Mouse (Mus musculus) forebrain, embryonic 12.5 days (tissue): ENCODE data around the gene Spryd3. TPM values are rescaled to one million over a fixed set of nuclear protein-coding genes. Genes with fewer than 3 reads are reported as not detected.

Experiments
- ATAC-seq: fragments of 200-750 bp; cut with Nextera tagmentation; 2 replicates; pipeline ENCODE4 v1.8.0; 2017; ENCODE audit warnings: moderate TSS enrichment; ENCODE audit not compliant: low FRiP score
- H3K27ac ChIP-seq: fragments of 300-500 bp; sonication (generic); 2 replicates; pipeline ENCODE4 v1.5.1; 2016; ENCODE audit warnings: mild to moderate bottlenecking
- H3K27me3 ChIP-seq: fragments of 300-500 bp; sonication (generic); 2 replicates; pipeline ENCODE4 v1.6.1; 2016; ENCODE audit warnings: mild to moderate bottlenecking
- H3K36me3 ChIP-seq: fragments of 300-500 bp; sonication (generic); replicated peaks from 2 replicates; pipeline ENCODE4 v1.6.1; 2016; ENCODE audit warnings: mild to moderate bottlenecking
- H3K4me1 ChIP-seq: fragments of 300-500 bp; sonication (generic); 2 replicates; pipeline ENCODE4 v1.6.1; 2016
- H3K4me2 ChIP-seq: fragments of 300-500 bp; sonication (generic); 2 replicates; pipeline ENCODE4 v1.6.1; 2016; ENCODE audit warnings: mild to moderate bottlenecking, moderate library complexity
- H3K4me3 ChIP-seq: fragments of 300-500 bp; sonication (generic); replicated peaks from 2 replicates; pipeline ENCODE4 v1.5.1; 2016; ENCODE audit warnings: mild to moderate bottlenecking
- H3K9ac ChIP-seq: fragments of 300-500 bp; sonication (generic); 2 replicates; pipeline ENCODE4 v1.6.1; 2016; ENCODE audit warnings: mild to moderate bottlenecking
- H3K9me3 ChIP-seq: fragments of 300-500 bp; sonication (generic); 2 replicates; pipeline ENCODE4 v1.6.1; 2016
- WGBS: fragments of 180-500 bp; shearing (Covaris S2); methylation state at CpG from one replicate; pipeline ENCODE4 v1.1.7; 2016; 5-methylcytosine and 5-hydroxymethylcytosine counted together
- polyA plus RNA-seq: library from polyadenylated mRNA; unstranded; fragments of >200 nt; fragmentation: Nextera tagmentation; extraction: Ambion mirVana; gene quantifications from 2 replicates; pipeline ENCODE4 v1.2.1, GENCODE M21; 2016

Gene Spryd3
- polyA plus RNA-seq, 1 experiment from 2014 or later: 19.1 TPM

DNA sequence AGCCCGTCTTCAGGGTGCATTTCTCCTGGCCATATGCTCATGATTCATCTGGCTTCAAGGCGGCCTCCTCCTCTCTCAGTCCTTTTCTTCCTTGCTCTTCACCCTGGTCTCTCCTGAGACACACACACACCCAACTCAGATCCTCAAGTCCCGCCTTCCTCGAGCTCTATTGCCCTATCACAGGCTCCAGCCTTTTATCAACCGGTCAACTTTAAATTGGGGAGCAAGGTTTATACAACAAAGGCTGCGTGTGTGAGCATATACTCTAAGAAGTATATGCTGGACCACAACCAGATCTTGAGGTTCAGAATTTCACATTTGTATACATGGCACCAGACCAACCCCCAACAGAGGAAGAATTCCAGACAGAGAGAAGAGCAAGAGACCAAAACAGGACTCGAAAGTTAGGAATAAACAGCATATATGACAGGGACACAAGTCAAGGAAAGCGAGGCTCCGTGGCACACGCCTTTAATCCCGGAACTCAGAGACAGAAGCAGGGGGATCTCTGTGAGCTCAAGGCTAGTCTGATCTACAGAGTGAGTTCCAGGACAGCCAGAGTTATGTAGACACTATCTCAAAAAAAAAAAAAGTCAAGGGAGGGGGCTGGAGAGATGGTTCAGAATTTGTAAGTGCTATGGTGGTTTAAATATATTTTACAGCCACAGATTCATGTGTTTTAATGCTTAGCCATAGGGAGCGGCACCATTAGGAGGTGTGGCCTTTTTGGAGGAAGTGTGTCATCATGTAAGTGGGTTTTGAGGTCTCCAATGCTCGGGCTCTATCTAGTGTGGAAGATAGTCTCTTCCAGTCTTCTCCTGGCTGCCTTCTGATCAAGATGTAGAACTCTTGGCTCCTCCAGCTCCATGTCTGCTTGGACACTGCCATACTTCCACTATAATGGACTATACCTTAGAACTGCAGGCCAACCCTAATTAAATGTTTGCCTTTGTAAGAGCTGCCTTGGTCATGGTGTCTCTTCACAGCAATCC is 65.3 kb downstream of the Spryd3 start:
- H3K4me1 ChIP-seq: peaks cover 13% of the 10 kb centered on the region
- H3K4me2 ChIP-seq: no peak overlapping the region
- peaks cover 32% of the 10 kb centered on the region for H3K27me3 ChIP-seq
- no peak overlapping the region for H3K4me3 ChIP-seq
- WGBS: 74% methylated on average over 13 of the region's 13 CpGs
- no peaks in the 10 kb centered on the region for H3K36me3 ChIP-seq
- H3K9ac ChIP-seq: no peak overlapping the region
- H3K9me3 ChIP-seq: no peaks in the 10 kb centered on the region
- no peak overlapping the region for H3K27ac ChIP-seq
- no peak for ATAC-seq

Other genes starting within 250 kb of the Spryd3 start
- not detected in 2 replicates for gene Krt76, start 243.3 kb downstream of the Spryd3 start, polyA plus RNA-seq
- gene Krt4, start 211.5 kb downstream of the Spryd3 start, polyA plus RNA-seq: not detected in 2 replicates
- 0.08 and 0.15 TPM in 2 replicates for gene Krt79, start 195.9 kb downstream of the Spryd3 start, polyA plus RNA-seq
- gene Krt78, start 181.9 kb downstream of the Spryd3 start, polyA plus RNA-seq: not detected in 2 replicates
- 10.0 and 13.4 TPM in 2 replicates for gene Krt8, start 131.8 kb downstream of the Spryd3 start, polyA plus RNA-seq
- gene Krt18, start 108.1 kb downstream of the Spryd3 start, polyA plus RNA-seq: 9.4 and 13.6 TPM in 2 replicates
- 109 TPM in 2 replicates for gene Eif4b, start 62.5 kb downstream of the Spryd3 start, polyA plus RNA-seq
- 7.9 and 8.2 TPM in 2 replicates for gene Tns2, start 35.8 kb downstream of the Spryd3 start, polyA plus RNA-seq
- gene Igfbp6, start 8.1 kb upstream of the Spryd3 start, polyA plus RNA-seq: 0.24 and 0.79 TPM in 2 replicates
- 0.08 TPM in 1 of 2 replicates, not detected in the other for gene Soat2, start 14.3 kb upstream of the Spryd3 start, polyA plus RNA-seq
- gene Zfp740, start 67.0 kb upstream of the Spryd3 start, polyA plus RNA-seq: 127 and 132 TPM in 2 replicates
- gene Csad, start 68.5 kb upstream of the Spryd3 start, polyA plus RNA-seq: 46.2 and 51.8 TPM in 2 replicates
- 0.65 and 0.88 TPM in 2 replicates for gene Itgb7, start 95.7 kb upstream of the Spryd3 start, polyA plus RNA-seq
- gene Rarg, start 121.3 kb upstream of the Spryd3 start, polyA plus RNA-seq: 13.1 and 16.7 TPM in 2 replicates
- 0.09 and 0.17 TPM in 2 replicates for gene Gm9918, start 134.3 kb upstream of the Spryd3 start, polyA plus RNA-seq
- 48.9 and 50.5 TPM in 2 replicates for gene Mfsd5, start 143.2 kb upstream of the Spryd3 start, polyA plus RNA-seq
- 36.9 and 42.3 TPM in 2 replicates for gene Espl1, start 160.0 kb upstream of the Spryd3 start, polyA plus RNA-seq
- gene Pfdn5, start 189.9 kb upstream of the Spryd3 start, polyA plus RNA-seq: 352 and 355 TPM in 2 replicates
- 105 and 110 TPM in 2 replicates for gene Myg1, start 195.5 kb upstream of the Spryd3 start, polyA plus RNA-seq
- gene Aaas, start 214.5 kb upstream of the Spryd3 start, polyA plus RNA-seq: 75.0 and 78.2 TPM in 2 replicates
- 0.32 and 0.46 TPM in 2 replicates for gene Sp7, start 230.9 kb upstream of the Spryd3 start, polyA plus RNA-seq